Mouse (Mus musculus) ES-Bruce4 (cell line): ENCODE measurements around the gene Dld. TPM values are rescaled to one million over a fixed set of nuclear protein-coding genes. Genes with fewer than 3 reads are reported as not detected.

ENCODE experiments used
- H3K27ac ChIP-seq: 2 replicates; pipeline ENCODE4 v1.5.1; 2012; ENCODE audit warnings: low read length, inconsistent platforms; ENCODE audit not compliant: insufficient read depth
- H3K27me3 ChIP-seq: 2 replicates; pipeline ENCODE4 v1.6.1; 2012; ENCODE audit warnings: mild to moderate bottlenecking, low read length, inconsistent platforms; ENCODE audit not compliant: control insufficient read depth, poor library complexity, insufficient read depth, severe bottlenecking
- H3K36me3 ChIP-seq: 2 replicates; pipeline ENCODE4 v1.6.1; 2012; ENCODE audit warnings: inconsistent platforms, mild to moderate bottlenecking, low read length, moderate library complexity; ENCODE audit not compliant: control insufficient read depth, poor library complexity, insufficient read depth, severe bottlenecking
- H3K4me1 ChIP-seq: one replicate; pipeline ENCODE4 v1.8.1; 2011; ENCODE audit warnings: low read length; ENCODE audit not compliant: control insufficient read depth, insufficient read depth
- H3K4me3 ChIP-seq: 2 replicates; pipeline ENCODE4 v1.5.1; 2011; ENCODE audit warnings: low read depth, mild to moderate bottlenecking, low read length
- H3K9ac ChIP-seq: 2 replicates; pipeline ENCODE4 v1.6.1; 2012; ENCODE audit warnings: low read depth, mild to moderate bottlenecking, inconsistent platforms; ENCODE audit not compliant: poor library complexity, severe bottlenecking
- H3K9me3 ChIP-seq: replicated peaks from 2 replicates; pipeline ENCODE4 v1.6.1; 2012; ENCODE audit warnings: mild to moderate bottlenecking, low read length, inconsistent platforms; ENCODE audit not compliant: control insufficient read depth, poor library complexity, insufficient read depth, severe bottlenecking
- CTCF ChIP-seq: IDR thresholded peaks from one replicate; pipeline ENCODE4 v1.8.1; 2011; ENCODE audit warnings: low read depth, low read length
- EP300 ChIP-seq: IDR thresholded peaks from 2 replicates; pipeline ENCODE4 v1.6.1; 2011; ENCODE audit warnings: low read depth, low read length; ENCODE audit not compliant: insufficient read depth
- POLR2A ChIP-seq: IDR thresholded peaks from one replicate; pipeline ENCODE4 v1.8.1; 2011; ENCODE audit warnings: low read length; ENCODE audit not compliant: insufficient read depth
- polyA plus RNA-seq: library from polyadenylated mRNA; stranded (reverse); fragments of >200 nt; gene quantifications from 2 replicates; pipeline ENCODE4 v1.2.4, GENCODE M21; 2011; ENCODE audit warnings: low read depth; ENCODE audit not compliant: missing spikeins, insufficient read depth, insufficient read length

The Dld gene
- polyA plus RNA-seq, 1 experiment, result 156 TPM

DNA sequence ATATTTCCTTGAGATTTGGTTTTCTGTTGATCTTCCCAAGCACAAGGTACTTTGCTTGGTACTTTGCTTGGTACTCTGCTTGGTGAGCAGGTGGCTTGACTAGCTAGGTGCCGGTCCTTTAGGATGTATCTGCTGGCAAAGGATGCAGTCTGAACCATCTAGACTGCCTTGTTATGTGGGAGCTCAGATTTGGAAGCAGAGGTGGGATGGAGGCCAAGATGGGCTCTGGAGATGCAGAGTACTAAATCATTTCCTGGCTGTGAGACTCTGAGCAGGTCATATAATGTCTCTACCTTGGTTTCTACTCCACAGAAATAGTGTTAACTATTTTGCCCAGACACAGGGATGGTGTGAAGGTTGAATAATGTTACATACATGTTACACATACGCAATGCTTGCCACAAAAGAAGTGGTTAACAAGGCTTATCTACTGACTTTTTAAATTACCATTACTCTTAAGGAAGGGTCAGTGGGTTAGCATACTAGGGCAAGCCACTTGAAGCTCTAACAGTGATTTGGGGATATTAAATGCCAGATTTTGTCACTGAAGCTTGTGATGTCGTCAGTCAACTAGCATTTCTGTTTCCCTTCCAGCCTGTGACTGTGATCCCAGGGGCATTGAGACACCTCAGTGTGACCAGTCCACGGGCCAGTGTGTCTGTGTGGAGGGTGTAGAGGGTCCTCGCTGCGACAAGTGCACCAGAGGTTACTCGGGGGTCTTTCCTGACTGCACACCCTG is 33.4 kb downstream of the Dld start:
- Histone ChIP-seq H3K27me3 (no peaks in the 10 kb centered on the region), H3K9ac (no peak overlapping the region), H3K9me3 (no peaks in the 10 kb centered on the region), H3K4me3 (no peak overlapping the region), H3K4me1 (no peaks in the 10 kb centered on the region), H3K36me3 (peaks cover 10% of the 10 kb centered on the region), H3K27ac (no peak overlapping the region)
- TF ChIP-seq POLR2A (no peak), EP300 (no peak), CTCF (no peak)

DNA sequence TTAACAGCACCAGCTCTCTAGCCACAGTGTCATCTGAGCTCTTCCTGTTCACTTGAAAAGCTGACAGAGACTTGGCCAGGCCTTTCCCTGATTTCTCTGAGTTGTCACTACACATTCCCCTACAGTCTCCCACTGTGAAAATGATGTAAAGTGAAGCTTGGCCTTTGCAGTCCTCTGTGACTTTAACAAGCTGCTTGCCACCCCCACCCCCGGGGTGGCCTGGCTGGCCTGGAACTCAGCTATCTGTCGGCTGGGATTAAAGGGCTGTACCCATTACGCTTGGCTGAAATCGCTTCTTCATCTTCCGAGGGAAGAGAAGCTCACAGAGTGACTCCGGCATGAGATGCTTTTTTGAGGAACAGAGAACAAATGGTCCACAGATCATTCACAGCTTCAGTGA is 35.3 kb downstream of the Dld start:
- Histone ChIP-seq H3K27ac (no peak overlapping the region), H3K9me3 (no peaks in the 10 kb centered on the region), H3K4me3 (no peak overlapping the region), H3K36me3 (peaks cover 9% of the 10 kb centered on the region), H3K27me3 (no peaks in the 10 kb centered on the region), H3K4me1 (no peaks in the 10 kb centered on the region), H3K9ac (no peak overlapping the region)
- TF ChIP-seq EP300 (no peak), POLR2A (no peak), CTCF (no peak)

DNA sequence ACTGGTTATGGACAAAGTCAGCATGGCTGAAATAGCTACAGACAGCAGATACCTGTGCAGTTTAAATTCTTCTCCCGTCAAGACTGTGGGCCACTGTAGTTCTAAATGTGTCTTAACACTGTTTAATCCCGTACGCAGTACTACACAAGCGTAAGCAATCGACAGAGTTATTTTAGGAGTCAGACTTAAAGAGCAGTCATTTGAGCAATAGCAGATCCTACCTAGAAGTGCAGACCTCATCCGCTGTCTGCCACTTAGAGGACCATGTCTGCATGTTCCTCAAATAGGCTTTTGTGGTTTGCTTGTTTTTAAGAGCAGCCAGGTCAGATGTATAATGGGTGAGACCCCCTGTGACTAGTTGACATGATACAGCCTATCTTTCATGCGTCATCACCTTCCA is 36.9 kb downstream of the Dld start:
- Histone ChIP-seq H3K27me3 (no peaks in the 10 kb centered on the region), H3K27ac (no peak overlapping the region), H3K4me1 (no peaks in the 10 kb centered on the region), H3K9ac (no peak overlapping the region), H3K36me3 (peaks cover 9% of the 10 kb centered on the region), H3K4me3 (no peak overlapping the region), H3K9me3 (no peaks in the 10 kb centered on the region)
- TF ChIP-seq EP300 (no peak), CTCF (no peak), POLR2A (no peak)

DNA sequence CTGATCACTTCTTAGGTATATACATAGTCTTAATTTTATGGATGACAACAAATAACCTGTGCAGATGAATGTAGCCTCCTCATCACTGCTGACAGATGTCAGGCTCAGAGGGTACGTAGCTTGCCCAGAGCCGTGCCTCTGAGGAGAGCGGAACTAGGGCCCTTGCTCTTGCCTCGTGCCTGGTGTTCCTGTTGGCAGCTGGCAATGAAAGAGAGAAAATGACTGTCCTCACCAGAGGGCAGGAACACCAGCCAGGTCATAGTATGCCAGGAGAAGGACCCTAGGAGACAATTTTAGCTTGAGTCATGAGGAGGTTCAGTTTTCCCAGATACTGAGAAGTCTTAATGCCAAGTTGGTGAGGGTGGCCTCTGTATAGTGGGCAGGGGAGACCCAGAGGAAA is 38.1 kb downstream of the Dld start:
- Histone ChIP-seq H3K27ac (no peak overlapping the region), H3K4me3 (no peak overlapping the region), H3K9ac (no peak overlapping the region), H3K36me3 (peaks cover 4% of the 10 kb centered on the region; the same call in 1 of the 2 replicates), H3K27me3 (no peaks in the 10 kb centered on the region), H3K9me3 (no peaks in the 10 kb centered on the region), H3K4me1 (no peaks in the 10 kb centered on the region)
- TF ChIP-seq EP300 (no peak), CTCF (no peak), POLR2A (no peak)

DNA sequence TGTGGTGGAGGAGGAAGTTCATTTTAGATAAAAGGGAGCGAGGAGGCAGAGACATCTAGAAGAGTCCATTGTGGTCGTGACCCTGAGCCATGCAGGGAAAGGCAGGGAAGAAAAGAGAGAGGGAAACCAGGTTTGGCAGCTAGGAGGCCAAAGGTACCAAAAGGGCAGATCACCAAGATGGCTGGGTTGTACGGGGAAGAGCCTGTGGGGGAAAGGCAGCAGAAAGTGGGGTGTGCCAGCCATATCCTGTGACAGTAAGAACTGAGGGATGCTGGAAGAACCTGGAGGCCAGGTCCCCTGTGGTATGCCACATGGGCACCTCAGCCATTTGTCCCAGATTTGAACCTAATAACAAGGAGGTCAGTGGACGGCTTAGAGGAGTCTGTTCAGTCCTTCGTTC is 39.0 kb downstream of the Dld start:
- H3K9ac ChIP-seq, result no peak overlapping the region
- no peaks in the 10 kb centered on the region for H3K27me3 ChIP-seq
- H3K4me1 ChIP-seq, result no peaks in the 10 kb centered on the region
- no peak overlapping the region for H3K27ac ChIP-seq
- H3K4me3 ChIP-seq, result no peak overlapping the region
- peaks cover 6% of the 10 kb centered on the region; the same call in 1 of the 2 replicates for H3K36me3 ChIP-seq
- H3K9me3 ChIP-seq, result no peaks in the 10 kb centered on the region
- TF ChIP-seq POLR2A, result no peak
- TF ChIP-seq CTCF, result no peak
- no peak for TF ChIP-seq EP300

DNA sequence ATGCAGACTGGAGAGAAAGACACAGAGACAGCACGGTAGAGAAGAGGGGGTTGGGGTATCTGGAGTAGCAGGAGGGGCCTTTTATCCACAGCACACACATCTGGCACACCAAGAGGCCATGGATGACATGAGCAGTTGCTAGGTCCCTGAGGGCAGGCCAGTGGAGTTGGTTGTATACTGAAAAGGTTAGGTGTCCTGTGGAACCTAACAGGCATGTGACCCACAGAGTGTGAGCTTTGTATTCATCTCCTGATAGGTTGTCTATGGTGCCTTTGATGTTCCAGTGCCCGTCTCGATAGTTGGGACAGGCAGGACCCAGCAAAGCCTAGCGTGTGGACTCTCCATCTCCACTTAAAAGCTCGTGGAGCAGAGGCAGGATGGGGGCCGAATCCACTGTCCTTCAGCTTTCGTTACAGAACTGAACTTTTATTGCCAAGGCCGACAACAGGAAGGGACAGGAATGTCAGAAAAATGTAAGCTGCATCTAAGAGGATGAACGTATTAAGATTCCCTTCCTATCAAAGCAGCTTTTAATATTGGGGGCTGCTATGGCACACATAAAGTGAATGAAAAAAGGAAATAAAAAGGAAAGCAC is 39.5 kb downstream of the Dld start:
- H3K9me3 ChIP-seq, result no peaks in the 10 kb centered on the region
- no peaks in the 10 kb centered on the region for H3K27me3 ChIP-seq
- no peak overlapping the region for H3K4me3 ChIP-seq
- TF ChIP-seq POLR2A, result no peak
- TF ChIP-seq EP300, result no peak
- TF ChIP-seq CTCF, result no peak
- H3K36me3 ChIP-seq, result peaks cover 6% of the 10 kb centered on the region; the same call in 1 of the 2 replicates
- no peaks in the 10 kb centered on the region for H3K4me1 ChIP-seq
- H3K9ac ChIP-seq, result no peak overlapping the region
- no peak overlapping the region for H3K27ac ChIP-seq
